Mouse (Mus musculus) urinary bladder, postnatal 10 days (tissue): Measurements from ENCODE around the gene Thbs3.
A peak's percentile ranks its signal among the peaks of the same experiment; 100 is the strongest.

ENCODE experiments used
- DNase-seq: peaks from one replicate; pipeline ENCODE4 v3.0.0; 2022; ENCODE audit warnings: low spot score

Gene Thbs3

GRCm38 (mm10) chr3:89214681-89215411 is at the start of gene Thbs3:
Gene Thbs3, plus strand, starts transcription at chr3:89215180.
- no peak for DNase-seq

- DNase-seq = no peak
These were observed 49.6 kb upstream of the Thbs3 start for GRCm38 (mm10) chr3:89165268-89165870.

GRCm38 (mm10) chr3:89166945-89167344 is 48.0 kb upstream of the Thbs3 start:
- no peak for DNase-seq

GRCm38 (mm10) chr3:89174844-89175243 is 40.1 kb upstream of the Thbs3 start:
- DNase-seq = no peak

GRCm38 (mm10) chr3:89175544-89175943 is 39.4 kb upstream of the Thbs3 start:
- DNase-seq = no peak

GRCm38 (mm10) chr3:89176421-89176820 is 38.6 kb upstream of the Thbs3 start:
- no peak for DNase-seq

- DNase-seq = peak; percentile 44
These were observed 37.5 kb upstream of the Thbs3 start, which contains the start of gene Scamp3 for GRCm38 (mm10) chr3:89177242-89178106. Gene Scamp3, plus strand, starts transcription at chr3:89177473.

- no peak for DNase-seq
These were observed 36.9 kb upstream of the Thbs3 start for GRCm38 (mm10) chr3:89178107-89178385.

GRCm38 (mm10) chr3:89179056-89179455 is 35.9 kb upstream of the Thbs3 start:
- DNase-seq = no peak

GRCm38 (mm10) chr3:89181749-89182500 is 33.1 kb upstream of the Thbs3 start:
- DNase-seq = no peak

- no peak for DNase-seq
These were observed 32.4 kb upstream of the Thbs3 start for GRCm38 (mm10) chr3:89182531-89183057.

- DNase-seq = peak; percentile 46
These were observed 31.7 kb upstream of the Thbs3 start, which contains the start of gene Fam189b for GRCm38 (mm10) chr3:89183058-89183958. Gene Fam189b, plus strand, starts transcription at chr3:89183143.

GRCm38 (mm10) chr3:89183959-89184315 is 31.0 kb upstream of the Thbs3 start:
- no peak for DNase-seq

GRCm38 (mm10) chr3:89187197-89187596 is 27.8 kb upstream of the Thbs3 start:
- no peak for DNase-seq

GRCm38 (mm10) chr3:89187690-89188477 is 27.1 kb upstream of the Thbs3 start:
- DNase-seq = no peak

GRCm38 (mm10) chr3:89188478-89188875 is 26.5 kb upstream of the Thbs3 start:
- no peak for DNase-seq

GRCm38 (mm10) chr3:89190436-89190835 is 24.5 kb upstream of the Thbs3 start:
- no peak for DNase-seq

GRCm38 (mm10) chr3:89193351-89193750 is 21.6 kb upstream of the Thbs3 start:
- DNase-seq = no peak

GRCm38 (mm10) chr3:89193853-89194252 is 21.1 kb upstream of the Thbs3 start:
- DNase-seq = no peak
